Mouse (Mus musculus): ENCODE results near the gene Cit. TPM values are rescaled to one million over a fixed set of nuclear protein-coding genes. Genes with fewer than 3 reads are reported as not detected.
A peak's percentile ranks its signal among the peaks of the same experiment; 100 is the strongest.
"Not testable (repeated sequence)": the region's sequence is repeated elsewhere in the genome, so short reads cannot be mapped to it uniquely, and the experiment has no call there.

Cit gene
- 16.4 and 19.9 TPM in 2 replicates for polyA plus RNA-seq (2015; fragmentation: Nextera tagmentation; extraction: Ambion mirVana)

GRCm38 (mm10) chr5:115844766-115845634 is at the start of gene Cit:
Cit (plus strand) TSS chr5:115845278.
- DNase-seq (ENCODE audit: low spot score) = peak; percentile 97

- DNase-seq (ENCODE audit: low spot score) = peak; percentile 4
Observed at GRCm38 (mm10) chr5:115799016-115799894, 45.8 kb upstream of the Cit start.

DNA sequence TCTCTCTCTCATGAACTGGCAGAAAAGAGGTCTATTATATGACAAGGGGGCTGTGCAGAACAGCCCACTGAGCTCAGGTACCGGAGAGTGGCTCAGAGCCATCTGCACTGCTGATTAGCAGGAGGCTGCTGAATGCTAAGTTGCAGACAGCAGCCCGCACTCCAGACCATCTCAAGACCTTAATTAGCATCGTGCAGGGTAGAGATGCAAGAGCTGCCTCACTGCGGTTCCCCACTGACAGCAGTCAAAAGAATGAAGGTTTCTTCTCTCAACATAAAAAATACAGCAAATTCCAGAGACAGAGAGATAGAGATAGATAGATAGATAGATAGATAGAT is 45.2 kb upstream of the Cit start:
- no peak for DNase-seq (ENCODE audit: low spot score)

- DNase-seq (ENCODE audit: low spot score) = no peak
Observed at GRCm38 (mm10) chr5:115812262-115812661, 32.8 kb upstream of the Cit start.

DNA sequence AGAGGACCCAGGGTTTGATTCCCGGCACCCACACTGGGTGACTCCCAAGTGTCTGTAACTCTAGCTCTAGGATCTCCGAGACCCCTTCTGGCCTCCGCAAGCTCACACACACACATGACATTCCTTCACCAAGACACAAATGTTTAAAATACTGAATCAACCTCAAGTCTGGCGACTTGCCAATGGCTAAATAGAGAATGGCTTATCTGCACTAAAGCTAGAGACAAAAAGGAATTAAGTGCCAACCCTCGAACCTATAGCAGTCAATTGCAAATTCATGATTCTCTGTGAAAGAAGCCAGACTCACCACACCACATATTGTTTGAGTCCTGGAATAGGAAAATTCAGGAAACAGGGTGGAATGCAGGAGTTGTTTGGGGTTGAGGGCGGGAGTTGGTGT is 28.1 kb upstream of the Cit start:
- DNase-seq (ENCODE audit: low spot score) = no peak

DNA sequence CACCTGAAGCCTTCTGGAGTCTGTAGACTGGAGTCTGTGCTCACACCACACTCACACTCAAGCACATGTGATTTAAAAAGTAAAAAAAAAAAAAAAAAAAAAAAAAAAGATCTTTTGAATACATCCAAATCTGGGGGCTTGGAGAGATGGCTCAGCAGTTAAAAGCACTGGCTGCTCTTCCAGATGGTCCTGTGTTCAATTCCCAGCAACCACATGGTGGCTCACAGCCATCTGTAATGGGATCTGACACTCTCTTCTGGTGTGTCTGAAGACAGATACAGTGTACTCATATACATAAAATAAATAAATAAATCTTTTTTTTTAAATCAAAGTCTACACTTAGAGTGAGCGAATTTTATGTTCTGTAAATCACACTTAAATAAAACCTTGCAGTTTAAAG is 27.4 kb upstream of the Cit start:
- DNase-seq (ENCODE audit: low spot score) = not testable (repeated sequence)

DNA sequence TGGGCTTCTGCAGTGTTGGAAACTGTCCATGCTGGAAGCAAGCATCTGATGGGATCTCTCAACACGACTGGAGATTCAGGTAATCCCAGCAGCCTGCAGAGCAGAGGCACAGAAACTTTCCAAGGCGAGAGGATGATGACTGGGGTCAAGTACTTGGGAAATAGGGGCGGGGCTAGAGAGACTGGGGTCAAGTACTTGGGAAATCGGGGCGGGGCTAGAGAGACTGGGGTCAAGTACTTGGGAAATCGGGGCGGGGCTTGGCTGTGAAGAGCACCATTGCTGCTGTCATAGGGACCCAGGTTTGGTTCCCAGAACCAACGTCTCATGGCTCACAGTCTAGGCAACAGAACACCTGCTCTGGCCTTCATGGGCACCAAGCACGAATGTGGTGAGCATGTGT is 25.1 kb upstream of the Cit start:
- no peak for DNase-seq (ENCODE audit: low spot score)

DNA sequence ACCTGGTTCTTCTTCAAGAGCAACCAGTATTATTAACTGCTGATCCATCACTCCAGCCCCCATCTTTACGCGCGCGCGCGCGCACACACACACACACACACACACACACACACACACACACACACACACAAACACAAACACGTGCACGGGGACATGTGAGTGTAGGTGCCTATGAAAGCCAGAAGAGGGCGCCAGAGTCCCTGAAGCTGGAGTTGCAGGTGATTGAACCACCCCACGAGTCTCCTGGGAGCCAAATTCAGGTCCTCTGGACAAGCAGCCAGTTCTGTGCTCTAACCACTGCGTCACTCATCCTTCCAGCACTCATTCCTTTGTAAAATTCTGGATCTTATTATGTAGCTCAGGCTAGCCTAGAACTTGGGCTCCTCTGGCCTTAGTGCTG is 23.9 kb upstream of the Cit start:
- DNase-seq (ENCODE audit: low spot score) = no peak

DNA sequence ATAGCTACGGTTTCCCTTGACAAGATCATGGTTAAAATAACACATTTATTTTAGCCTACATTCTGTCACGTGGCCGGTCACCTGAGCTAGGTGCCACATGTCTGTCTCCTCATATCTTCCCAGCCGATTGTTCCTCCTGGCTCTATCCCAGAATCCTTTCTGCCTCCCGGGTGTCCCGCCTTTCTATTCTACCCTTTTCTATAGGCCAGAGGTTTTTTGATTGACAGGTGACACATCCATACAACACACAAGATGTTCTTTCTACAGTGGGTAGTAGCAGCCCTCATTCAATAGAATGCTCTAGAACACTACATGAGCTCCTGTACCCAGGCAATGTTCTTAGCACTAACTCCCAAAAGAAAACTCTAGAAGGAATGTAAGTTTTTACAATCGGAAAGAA is 23.2 kb upstream of the Cit start:
- no peak for DNase-seq (ENCODE audit: low spot score)

GRCm38 (mm10) chr5:115832754-115833153 is 12.3 kb upstream of the Cit start:
- DNase-seq (ENCODE audit: low spot score) = no peak

DNA sequence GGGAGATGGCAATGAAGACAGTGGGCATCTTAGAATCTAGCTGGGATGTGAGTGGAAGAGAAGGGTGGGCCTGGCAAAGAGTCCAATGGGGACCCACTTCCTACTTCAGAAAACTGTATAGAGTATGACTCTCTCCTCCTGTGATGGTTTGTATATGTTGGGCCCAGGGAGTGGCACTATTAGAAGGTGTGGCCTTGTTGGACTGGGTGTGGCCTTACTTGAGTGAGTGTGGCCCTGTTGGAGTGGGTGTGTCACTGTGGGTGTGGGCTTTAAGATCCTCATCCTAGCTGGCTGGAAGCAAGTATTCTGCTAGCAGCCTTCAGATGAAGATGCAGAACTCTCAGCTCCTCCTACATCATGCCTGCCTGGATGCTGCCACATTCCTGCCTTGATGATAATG is 11.3 kb upstream of the Cit start:
- not testable (repeated sequence) for DNase-seq (ENCODE audit: low spot score)

DNA sequence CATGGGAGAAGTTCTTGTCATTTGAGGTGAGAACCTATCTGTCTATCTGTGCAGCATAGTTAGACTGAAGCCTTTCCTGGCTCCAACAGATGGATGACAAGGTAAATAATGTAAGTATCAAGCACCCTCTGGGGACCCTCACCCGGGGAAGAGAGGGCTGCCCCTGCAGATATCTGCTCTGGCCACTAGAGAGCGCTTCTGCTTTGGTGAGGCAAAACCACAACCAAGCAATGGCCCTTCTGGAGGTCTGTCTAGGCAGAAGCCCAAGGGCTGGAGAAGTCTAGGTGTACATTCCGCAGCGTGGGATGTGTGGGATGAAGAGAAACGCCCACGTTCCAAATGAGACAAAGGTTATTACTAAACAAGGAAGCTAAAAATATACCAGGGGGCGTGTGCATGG is 9.8 kb upstream of the Cit start:
- peak; percentile 16 for DNase-seq (ENCODE audit: low spot score)

GRCm38 (mm10) chr5:115838059-115838458 is 7.0 kb upstream of the Cit start:
- DNase-seq (ENCODE audit: low spot score) = no peak

- no peak for DNase-seq (ENCODE audit: low spot score)
Observed at GRCm38 (mm10) chr5:115840453-115840852, 4.6 kb upstream of the Cit start.

DNA sequence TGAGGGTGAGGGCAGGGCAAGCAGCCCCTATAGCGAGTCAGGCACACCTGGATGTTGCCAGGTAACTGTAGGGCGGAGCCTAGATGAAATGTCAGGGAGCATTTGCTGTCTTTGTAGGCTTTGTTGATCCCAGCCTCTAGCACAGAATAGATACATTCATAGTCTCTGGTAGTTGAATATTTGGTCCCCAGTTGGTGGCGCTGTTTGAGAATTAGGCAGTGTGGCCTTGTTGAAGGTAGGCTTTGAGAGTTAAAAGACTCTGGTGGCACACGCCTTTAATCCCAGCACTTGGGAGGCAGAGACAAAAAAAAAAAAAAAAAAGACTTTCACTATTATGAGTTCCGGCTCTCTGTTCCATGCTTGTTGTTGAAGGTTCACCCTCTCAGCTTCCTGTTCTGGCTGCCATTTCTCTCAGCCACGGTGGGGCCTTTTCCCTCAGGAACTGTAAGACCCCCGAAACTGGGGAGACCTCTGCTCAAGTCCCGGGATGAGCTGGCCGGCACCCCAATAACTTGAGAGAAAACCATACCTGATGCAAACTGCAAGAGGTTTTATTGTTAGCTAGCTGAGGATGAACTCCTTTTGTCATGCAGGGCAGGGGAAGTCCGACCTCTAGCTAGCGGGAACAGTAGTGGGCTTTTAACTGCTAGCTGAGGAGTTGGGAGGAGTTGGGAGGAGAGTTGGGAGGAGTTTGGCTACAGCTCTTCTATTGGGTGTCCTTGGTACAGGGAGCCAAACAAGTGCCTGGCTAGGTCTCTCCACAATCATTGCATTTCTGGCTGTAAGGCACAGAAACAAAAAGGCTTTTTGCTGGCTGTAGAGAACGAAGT is 3.9 kb upstream of the Cit start:
- DNase-seq (ENCODE audit: low spot score) = no peak

GRCm38 (mm10) chr5:115844368-115844765 is 711 bp upstream of the Cit start:
- no peak for DNase-seq (ENCODE audit: low spot score)

GRCm38 (mm10) chr5:115845635-115846174 is 627 bp downstream of the Cit start:
- no peak for DNase-seq (ENCODE audit: low spot score)

DNA sequence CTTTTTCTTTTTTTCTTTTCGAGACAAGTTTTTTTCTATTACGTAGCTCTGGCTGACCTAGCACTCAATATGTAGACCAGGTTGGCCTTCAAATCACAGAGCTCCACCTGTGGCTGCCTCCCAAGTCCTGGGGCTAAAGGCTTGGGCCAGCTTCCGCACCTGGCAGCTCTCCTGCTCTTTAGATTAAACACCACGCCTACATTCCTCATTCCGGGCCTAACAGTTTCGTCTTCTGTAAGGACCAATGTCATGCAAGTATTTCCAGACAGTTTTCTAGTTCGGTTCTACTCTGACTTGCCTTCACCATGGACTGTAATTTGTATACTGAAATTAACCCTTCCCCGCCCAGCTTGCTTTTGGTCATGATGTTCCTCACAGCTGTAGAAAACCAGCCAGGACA is 2.1 kb downstream of the Cit start:
- DNase-seq (ENCODE audit: low spot score) = no peak

- no peak for DNase-seq (ENCODE audit: low spot score)
Observed at GRCm38 (mm10) chr5:115848463-115848862, 3.4 kb downstream of the Cit start.

DNA sequence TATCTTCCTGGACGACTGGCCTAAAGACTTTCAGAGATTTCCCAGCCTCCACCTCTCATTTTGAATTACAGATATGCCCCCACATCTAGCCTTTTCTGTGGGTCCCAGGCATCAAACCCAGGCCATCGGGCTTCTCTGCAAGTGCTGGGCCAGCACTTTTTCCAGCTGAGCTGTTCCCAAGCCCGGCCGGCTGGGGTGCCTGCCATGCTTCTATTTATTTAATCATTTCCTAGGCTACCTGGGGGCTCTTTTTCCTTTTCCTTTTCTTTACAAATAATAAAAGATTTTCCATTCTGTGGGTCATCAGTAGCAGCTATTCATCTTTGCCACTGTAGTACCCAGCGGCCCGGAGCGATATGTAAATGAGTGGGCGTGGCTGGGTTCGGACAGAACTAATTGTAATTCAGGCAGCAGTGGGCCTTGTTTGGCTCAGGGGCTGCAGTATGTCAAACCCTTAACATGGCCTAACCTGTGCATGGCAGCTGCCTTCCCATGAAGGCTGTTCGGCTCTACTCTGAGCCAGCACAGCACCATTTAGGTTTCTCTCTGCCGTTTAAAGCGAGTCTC is 4.3 kb downstream of the Cit start:
- DNase-seq (ENCODE audit: low spot score) = no peak

Data from thymus, postnatal 0 days (tissue).